ENCODE assay signal across 8 mouse cellular contexts in the genomic region with DNA sequence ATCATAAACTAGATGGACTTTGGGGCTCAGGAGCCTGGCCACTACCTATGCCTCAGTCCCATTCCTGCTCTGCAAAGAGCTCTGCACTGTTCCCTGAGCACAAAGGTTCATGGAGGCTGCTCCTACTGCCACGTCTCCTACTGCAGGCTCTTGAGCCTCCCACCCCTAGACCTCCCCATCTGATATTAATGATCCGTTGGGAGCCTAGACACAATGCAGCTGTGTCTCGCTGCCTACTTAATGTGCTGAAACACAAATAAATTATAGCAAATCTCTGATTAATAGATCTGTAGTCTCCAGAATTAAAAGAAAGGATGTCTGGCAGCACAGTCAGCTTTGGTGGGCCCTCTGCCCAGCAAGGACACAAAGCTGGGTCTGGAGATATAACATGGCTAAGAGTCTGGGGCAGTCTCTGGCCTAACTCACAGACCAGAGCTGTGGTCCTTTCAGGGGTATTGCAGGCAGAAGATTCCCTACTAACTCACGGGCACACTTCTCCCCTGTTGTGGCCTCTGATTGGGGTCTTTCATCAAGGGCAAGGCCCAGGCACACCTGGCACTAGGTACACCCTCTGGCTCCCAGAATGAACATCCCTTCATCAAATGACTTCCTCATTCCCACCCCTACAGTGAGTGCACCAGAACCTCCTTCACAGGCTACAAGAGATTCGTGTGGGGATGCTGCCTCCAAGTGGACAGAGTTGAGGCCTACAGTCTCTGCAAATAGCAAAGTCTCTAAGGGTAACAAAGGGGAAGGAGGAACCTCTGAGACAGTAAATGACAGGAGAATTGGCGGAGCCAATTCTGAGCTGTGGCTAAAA. TPM values are rescaled to one million over a fixed set of nuclear protein-coding genes. Genes with fewer than 3 reads are reported as not detected.
DNase-seq lines count a peak whose midpoint lies in the region; ATAC-seq lines count a peak whose summit lies in the region.

No protein-coding gene starts in this region.

- no peak overlapping the region for H3K4me2 ChIP-seq in hindbrain, embryonic 16.5 days (ENCODE audit: low read length)

- H3K27me3 ChIP-seq in hindbrain, embryonic 16.5 days (replicated peaks; ENCODE audit: control insufficient read depth, insufficient read depth, low read length), result no peaks in the 10 kb centered on the region

- H3K4me3 ChIP-seq in hindbrain, embryonic 16.5 days (ENCODE audit: low read length), result no peak overlapping the region

- H3K9ac ChIP-seq in hindbrain, embryonic 16.5 days (ENCODE audit: low read depth, low read length), result no peak overlapping the region

- WGBS in hindbrain, embryonic 16.5 days, result 47% methylated on average over 6 of the region's 6 CpGs

- peak; percentile 89 for ATAC-seq in hindbrain, embryonic 16.5 days

- no peaks in the 10 kb centered on the region for H3K9me3 ChIP-seq in hindbrain, embryonic 16.5 days (ENCODE audit: control insufficient read depth, low read length)

- H3K4me1 ChIP-seq in hindbrain, embryonic 16.5 days (ENCODE audit: control insufficient read depth, insufficient read depth, low read depth, low read length), result no peaks in the 10 kb centered on the region

- peaks cover 15% of the 10 kb centered on the region for H3K36me3 ChIP-seq in hindbrain, embryonic 16.5 days (ENCODE audit: control insufficient read depth, insufficient read depth, low read length)

- DNase-seq in WW6 (ENCODE audit: low read depth, low spot score), result peak; percentile 39
- DNase-seq in cerebellum, postnatal 10 days, result peak; percentile 91 to 92
- peak; percentile 68 to 76 for DNase-seq in frontal cortex, postnatal 10 days (ENCODE audit: low spot score in 2 of 2)
- peak; percentile 68 for DNase-seq in left cerebral cortex, adult 11 months (ENCODE audit: low spot score)
- peak; percentile 78 to 88 for DNase-seq in lung, postnatal 4 days
- peak; percentile 73 for DNase-seq in right cerebral cortex, adult 18-20 months
- DNase-seq in urinary bladder, postnatal 25 days (ENCODE audit: low spot score), result peak; percentile 54

- no peak overlapping the region for H3K27ac ChIP-seq in hindbrain, embryonic 16.5 days (ENCODE audit: low read depth, low read length)

RNA-seq across cellular contexts. Expression of gene Chid1, which starts 14.7 kb away (rescaled TPM):
- 54.4 and 56.7 TPM in 2 replicates for polyA plus RNA-seq in hindbrain, embryonic 16.5 days (2015; fragmentation: Nextera tagmentation; extraction: Ambion mirVana)

RNA-seq across cellular contexts. Expression of gene Ap2a2, which starts 37.0 kb away (rescaled TPM):
- 118 and 136 TPM in 2 replicates for polyA plus RNA-seq in hindbrain, embryonic 16.5 days (2015; fragmentation: Nextera tagmentation; extraction: Ambion mirVana)

RNA-seq across cellular contexts. Expression of gene Tspan4, which starts 49.9 kb away (rescaled TPM):
- 68.3 and 71.0 TPM in 2 replicates for polyA plus RNA-seq in hindbrain, embryonic 16.5 days (2015; fragmentation: Nextera tagmentation; extraction: Ambion mirVana)

RNA-seq across cellular contexts. Expression of gene Polr2l, which starts 50.0 kb away (rescaled TPM):
- polyA plus RNA-seq in hindbrain, embryonic 16.5 days (2015; fragmentation: Nextera tagmentation; extraction: Ambion mirVana), result 72.4 and 75.8 TPM in 2 replicates

RNA-seq across cellular contexts. Expression of gene Cd151, which starts 57.8 kb away (rescaled TPM):
- polyA plus RNA-seq in hindbrain, embryonic 16.5 days (2015; fragmentation: Nextera tagmentation; extraction: Ambion mirVana), result 23.0 and 24.7 TPM in 2 replicates

Comparison
In these comparisons a context has a peak if more than half of its experiments do, and no peak if none do; other contexts are left out.
1. DNase-seq: peak in every context shown above with its lines; median percentile 92 in cerebellum, postnatal 10 days; 83 in lung, postnatal 4 days; 73 in right cerebral cortex, adult 18-20 months; 72 in frontal cortex, postnatal 10 days; 68 in left cerebral cortex, adult 11 months; 54 in urinary bladder, postnatal 25 days; 39 in WW6.